Mouse (Mus musculus) MEL (cell line): ENCODE results near the gene Rbm47.

Experiments
- E2F4 ChIP-seq: IDR thresholded peaks from 2 replicates; pipeline ENCODE4 v1.6.1; 2011; ENCODE audit warnings: low read depth, low read length, improper control_type of control experiment, borderline replicate concordance
- HCFC1 ChIP-seq: IDR thresholded peaks from 2 replicates; pipeline ENCODE4 v1.6.1; 2012; ENCODE audit warnings: low read depth, mild to moderate bottlenecking, inconsistent platforms, low read length, improper control_type of control experiment, moderate library complexity
- MAFK ChIP-seq: IDR thresholded peaks from 2 replicates; pipeline ENCODE4 v1.6.1; 2011; ENCODE audit warnings: low read depth, mild to moderate bottlenecking, low read length, improper control_type of control experiment, borderline replicate concordance
- MAZ ChIP-seq: IDR thresholded peaks from 2 replicates; pipeline ENCODE4 v1.6.1; 2012; ENCODE audit warnings: low read depth, mild to moderate bottlenecking, inconsistent platforms, low read length, improper control_type of control experiment
- POLR2A ChIP-seq, 2 experiments: IDR thresholded peaks; 2 replicates each; pipeline ENCODE4 v1.6.1; 2011 to 2012; ENCODE audit warnings: low read length in 2 of 2, mild to moderate bottlenecking in 2 of 2, control low read depth in 1 of 2, improper control_type of control experiment in 1 of 2, low read depth in 1 of 2, moderate library complexity in 1 of 2; ENCODE audit not compliant: control insufficient read depth in 1 of 2, insufficient read depth in 1 of 2, poor library complexity in 1 of 2
- RAD21 ChIP-seq: IDR thresholded peaks from 2 replicates; pipeline ENCODE4 v1.6.1; 2011; ENCODE audit warnings: mild to moderate bottlenecking, low read depth, low read length, improper control_type of control experiment
- RCOR1 ChIP-seq: IDR thresholded peaks from 2 replicates; pipeline ENCODE4 v1.6.1; 2012; ENCODE audit warnings: low read depth, mild to moderate bottlenecking, inconsistent platforms, low read length, improper control_type of control experiment
- TAL1 ChIP-seq: IDR thresholded peaks from 2 replicates; pipeline ENCODE4 v1.6.1; 2012; ENCODE audit warnings: mild to moderate bottlenecking, inconsistent platforms, low read length, moderate library complexity, mixed read lengths
- TBP ChIP-seq: IDR thresholded peaks from 2 replicates; pipeline ENCODE4 v1.8.0; 2011; ENCODE audit warnings: low read depth, low read length, improper control_type of control experiment
- ZKSCAN1 ChIP-seq: IDR thresholded peaks from 2 replicates; pipeline ENCODE4 v1.6.1; 2012; ENCODE audit warnings: low read depth, mild to moderate bottlenecking, inconsistent platforms, low read length, improper control_type of control experiment, moderate library complexity

GRCm38 (mm10) chr5:66058844-66059243 is 114.1 kb downstream of the Rbm47 start:
- TF ChIP-seq MAFK (no peak), POLR2A (IDR thresholded peaks at IDR 0.05; ENCODE audit: control insufficient read depth in 1 of 2, insufficient read depth in 1 of 2, low read depth in 1 of 2, low read length in 2 of 2, poor library complexity in 1 of 2) (no peak), TBP (no peak), TAL1 (no peak), RCOR1 (no peak), E2F4 (no peak), HCFC1 (no peak), MAZ (no peak), ZKSCAN1 (no peak), RAD21 (no peak)
